Mouse (Mus musculus): ENCODE measurements at regions not wholly inside any gene's neighbourhood (a gene's known extent, or its start where the extent isn't known, plus 50 kb on each side); places are given as distances from the start of the nearest gene placed in this dataset.

- TF ChIP-seq POLR2A (IDR thresholded peaks at IDR 0.05; ENCODE audit: low read depth, low read length) (no peak), CTCF (IDR thresholded peaks at IDR 0.05; ENCODE audit: extremely low read depth, insufficient read depth, insufficient read length, insufficient replicate concordance) (no peak)
These were observed 78.8 kb downstream of the Irx2 start for GRCm38 (mm10) chr13:72707469-72707868.
